Mouse (Mus musculus) thymus, adult 2 months (tissue): ENCODE data around the gene Gm21905. TPM values are rescaled to one million over a fixed set of nuclear protein-coding genes. Genes with fewer than 3 reads are reported as not detected.

Experiments used
- DNase-seq: peaks from one replicate; pipeline ENCODE4 v3.0.0; 2021
- H3K27ac ChIP-seq: fragments of 200-500 bp; 2 replicates; pipeline ENCODE4 v1.5.1; 2012; ENCODE audit warnings: low read length, control low read depth; ENCODE audit not compliant: control insufficient read depth, insufficient read depth
- H3K27me3 ChIP-seq: fragments of 200-500 bp; 2 replicates; pipeline ENCODE4 v1.6.1; 2012; ENCODE audit warnings: mild to moderate bottlenecking, low read length, moderate library complexity, mixed read lengths; ENCODE audit not compliant: control insufficient read depth, insufficient read depth
- H3K36me3 ChIP-seq: fragments of 200-500 bp; 2 replicates; pipeline ENCODE4 v1.6.1; 2012; ENCODE audit warnings: mild to moderate bottlenecking, low read length, moderate library complexity; ENCODE audit not compliant: control insufficient read depth, insufficient read depth
- H3K4me1 ChIP-seq: fragments of 200-500 bp; replicated peaks from 2 replicates; pipeline ENCODE4 v1.6.1; 2012; ENCODE audit warnings: low read length; ENCODE audit not compliant: control insufficient read depth, insufficient read depth
- H3K4me3 ChIP-seq: fragments of 200-500 bp; 2 replicates; pipeline ENCODE4 v1.5.1; 2012; ENCODE audit warnings: mild to moderate bottlenecking, low read length, control low read depth, moderate library complexity; ENCODE audit not compliant: control insufficient read depth, insufficient read depth
- CTCF ChIP-seq: fragments of 200-500 bp; IDR thresholded peaks from 2 replicates; pipeline ENCODE4 v1.5.1; 2012; ENCODE audit warnings: mild to moderate bottlenecking, control low read depth, low read length, moderate library complexity, borderline replicate concordance; ENCODE audit not compliant: control insufficient read depth, poor library complexity, insufficient read depth; ENCODE audit errors: extremely low read depth
- POLR2A ChIP-seq: fragments of 200-500 bp; IDR thresholded peaks from 2 replicates; pipeline ENCODE4 v1.6.1; 2012; ENCODE audit warnings: mild to moderate bottlenecking, low read length, control low read depth, moderate library complexity; ENCODE audit not compliant: control insufficient read depth, poor library complexity, insufficient read depth; ENCODE audit errors: extremely low read depth
- WGBS: fragments of 180-500 bp; shearing (Covaris S2); methylation state at CpG from one replicate; pipeline ENCODE4 v1.1.7; 2018; 5-methylcytosine and 5-hydroxymethylcytosine counted together
- polyA plus RNA-seq: library from polyadenylated mRNA; depleted of rRNA; stranded (reverse); fragments of >200 nt; gene quantifications from 2 replicates; pipeline ENCODE4 v1.2.3, GENCODE M21; 2012

Gene Gm21905
- polyA plus RNA-seq, 1 experiment, result not detected

DNA sequence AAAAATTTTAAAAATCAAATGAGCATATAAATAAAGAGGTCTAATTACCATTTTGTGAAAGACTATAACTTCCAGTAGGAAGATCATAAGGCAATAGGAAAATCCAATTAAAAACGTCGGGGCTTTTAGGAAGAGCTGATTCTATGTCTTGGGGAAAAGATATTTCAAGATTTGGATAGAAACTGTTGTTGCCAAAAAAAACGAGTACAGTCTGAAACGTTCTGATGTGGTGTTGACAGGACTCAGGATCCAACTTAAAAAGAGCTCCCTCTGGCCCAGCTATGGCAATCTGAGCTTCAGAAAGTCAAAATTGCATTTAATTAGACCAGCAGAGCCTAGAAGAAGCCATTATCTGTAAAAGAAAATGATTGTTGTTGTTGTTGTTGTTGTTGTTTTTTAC lies 7.9 kb upstream of the Gm21905 start:
- Histone ChIP-seq H3K27me3 (no peaks in the 10 kb centered on the region), H3K36me3 (no peaks in the 10 kb centered on the region), H3K4me1 (no peaks in the 10 kb centered on the region), H3K27ac (no peak overlapping the region), H3K4me3 (no peak overlapping the region)
- TF ChIP-seq POLR2A (no peak), CTCF (no peak)
- no peak for DNase-seq
- 90% methylated on average over 4 of the region's 4 CpGs for WGBS

DNA sequence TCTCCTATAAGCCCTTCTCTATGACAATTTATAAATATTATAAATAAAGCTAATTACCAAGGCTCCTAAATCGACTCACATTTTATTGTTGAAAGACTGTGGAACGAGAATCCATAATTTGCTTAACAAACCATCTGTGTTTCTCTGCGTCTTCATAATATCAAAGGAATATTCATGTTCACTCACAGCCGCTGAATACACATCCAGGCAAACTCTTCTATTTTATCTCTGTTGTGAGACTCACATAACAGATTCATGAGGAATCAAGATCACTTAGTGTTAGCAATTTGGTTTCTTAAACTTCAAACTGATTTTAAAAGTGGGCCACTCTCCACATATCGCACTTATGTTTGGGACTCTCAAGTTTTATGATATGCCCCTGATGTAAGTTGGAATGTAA lies 1.9 kb upstream of the Gm21905 start:
- no peak for TF ChIP-seq CTCF
- no peak for TF ChIP-seq POLR2A
- no peaks in the 10 kb centered on the region for H3K4me1 ChIP-seq
- no peaks in the 10 kb centered on the region for H3K27me3 ChIP-seq
- H3K36me3 ChIP-seq, result no peaks in the 10 kb centered on the region
- H3K27ac ChIP-seq, result no peak overlapping the region
- no peak for DNase-seq
- H3K4me3 ChIP-seq, result no peak overlapping the region
- WGBS, result 98% methylated on average over 5 of the region's 5 CpGs

- no peaks in the 10 kb centered on the region for H3K4me1 ChIP-seq
- TF ChIP-seq POLR2A (no peak), CTCF (no peak)
Measured at GRCm38 (mm10) chr5:67947006-67947405, 785 bp upstream of the Gm21905 start.

GRCm38 (mm10) chr5:67944074-67944785 lies 2.0 kb downstream of the Gm21905 start:
- TF ChIP-seq POLR2A (no peak), CTCF (no peak)
- H3K4me1 ChIP-seq, result no peaks in the 10 kb centered on the region
- 94% methylated on average over 1 of the region's 1 CpGs for WGBS
- no peak for DNase-seq
- no peak overlapping the region for H3K27ac ChIP-seq
- H3K36me3 ChIP-seq, result no peaks in the 10 kb centered on the region
- no peak overlapping the region for H3K4me3 ChIP-seq
- no peaks in the 10 kb centered on the region for H3K27me3 ChIP-seq

More at GRCm38 (mm10) chr5:67947006-67947405, 785 bp upstream of the Gm21905 start:
- no peak for DNase-seq
- Histone ChIP-seq H3K27me3 (no peaks in the 10 kb centered on the region), H3K27ac (no peak overlapping the region), H3K36me3 (no peaks in the 10 kb centered on the region), H3K4me3 (no peak overlapping the region)

- Histone ChIP-seq H3K27me3 (no peaks in the 10 kb centered on the region), H3K4me1 (no peaks in the 10 kb centered on the region), H3K36me3 (no peaks in the 10 kb centered on the region), H3K4me3 (no peak overlapping the region), H3K27ac (no peak overlapping the region)
- DNase-seq, result no peak
- WGBS, result 20% methylated on average over 2 of the region's 2 CpGs
- TF ChIP-seq POLR2A, result no peak
- no peak for TF ChIP-seq CTCF
Measured at GRCm38 (mm10) chr5:67943199-67943598, 3.0 kb downstream of the Gm21905 start.

- WGBS, result 94% methylated on average over 2 of the region's 2 CpGs
- H3K27ac ChIP-seq, result no peak within 1 kb of the TSS
- H3K27me3 ChIP-seq, result no peaks in the 10 kb centered on the region
- no peaks in the 10 kb centered on the region for H3K36me3 ChIP-seq
- no peak for TF ChIP-seq POLR2A
- no peak for TF ChIP-seq CTCF
- no peaks in the 10 kb centered on the region for H3K4me1 ChIP-seq
- DNase-seq, result no peak
- H3K4me3 ChIP-seq, result no peak within 1 kb of the TSS
Measured at GRCm38 (mm10) chr5:67941369-67941768, 4.9 kb downstream of the Gm21905 start, which contains the start of gene Gm5108. Gene Gm5108, plus strand, starts transcription at chr5:67941669.
